Mouse (Mus musculus) E14TG2a.4 (cell line): Measurements from ENCODE around the gene Mast4.

Experiments
- H3K27me3 ChIP-seq: 2 replicates; pipeline ENCODE4 v1.6.1; 2014; ENCODE audit warnings: low read length, control low read depth; ENCODE audit not compliant: insufficient read depth
- H3K36me3 ChIP-seq: 2 replicates; pipeline ENCODE4 v1.6.1; 2014; ENCODE audit warnings: low read length, control low read depth; ENCODE audit not compliant: insufficient read depth
- H3K4me1 ChIP-seq: replicated peaks from 2 replicates; pipeline ENCODE4 v1.6.1; 2014; ENCODE audit warnings: low read depth, low read length, control low read depth
- H3K4me3 ChIP-seq: replicated peaks from 2 replicates; pipeline ENCODE4 v1.5.1; 2014; ENCODE audit warnings: mild to moderate bottlenecking, low read length
- H3K9me3 ChIP-seq: 2 replicates; pipeline ENCODE4 v1.6.1; 2014; ENCODE audit warnings: low read length, control low read depth
- CTCF ChIP-seq: conservative IDR thresholded peaks from 2 replicates; pipeline ENCODE4 v1.5.1; 2014; ENCODE audit warnings: low read length
- NANOG ChIP-seq: IDR thresholded peaks from 2 replicates; pipeline ENCODE4 v1.6.1; 2014; ENCODE audit warnings: borderline replicate concordance, low read length, mixed read lengths
- POU5F1 ChIP-seq: IDR thresholded peaks from 2 replicates; pipeline ENCODE4 v1.6.1; 2014; ENCODE audit warnings: low read length, borderline replicate concordance

The Mast4 gene

GRCm38 (mm10) chr13:103037466-103037865 is 296.8 kb downstream of the Mast4 start:
- TF ChIP-seq CTCF (no peak), POU5F1 (no peak), NANOG (no peak)
- Histone ChIP-seq H3K4me3 (no peak overlapping the region), H3K9me3 (no peaks in the 10 kb centered on the region), H3K4me1 (no peaks in the 10 kb centered on the region), H3K36me3 (no peaks in the 10 kb centered on the region), H3K27me3 (no peaks in the 10 kb centered on the region)

GRCm38 (mm10) chr13:103029377-103029776 is 304.9 kb downstream of the Mast4 start:
- H3K4me3 ChIP-seq = no peak overlapping the region
- H3K36me3 ChIP-seq = no peaks in the 10 kb centered on the region
- H3K9me3 ChIP-seq = no peaks in the 10 kb centered on the region
- H3K4me1 ChIP-seq = no peaks in the 10 kb centered on the region
- TF ChIP-seq CTCF = no peak; the same call in 1 of the 2 replicates
- no peaks in the 10 kb centered on the region for H3K27me3 ChIP-seq

- no peaks in the 10 kb centered on the region for H3K36me3 ChIP-seq
- H3K4me3 ChIP-seq = no peak overlapping the region
Measured at GRCm38 (mm10) chr13:103027456-103028078, 306.7 kb downstream of the Mast4 start.

GRCm38 (mm10) chr13:103025461-103025860 is 308.8 kb downstream of the Mast4 start:
- H3K9me3 ChIP-seq = no peaks in the 10 kb centered on the region
- no peaks in the 10 kb centered on the region for H3K36me3 ChIP-seq
- H3K4me1 ChIP-seq = no peaks in the 10 kb centered on the region
- TF ChIP-seq CTCF (no peak), NANOG (no peak), POU5F1 (no peak)
- no peak overlapping the region for H3K4me3 ChIP-seq
- H3K27me3 ChIP-seq = no peaks in the 10 kb centered on the region

More at GRCm38 (mm10) chr13:103027456-103028078, 306.7 kb downstream of the Mast4 start:
- no peaks in the 10 kb centered on the region for H3K27me3 ChIP-seq
- no peaks in the 10 kb centered on the region for H3K4me1 ChIP-seq
- H3K9me3 ChIP-seq = no peaks in the 10 kb centered on the region
- TF ChIP-seq POU5F1 = no peak
- no peak for TF ChIP-seq NANOG
- TF ChIP-seq CTCF = no peak

- Histone ChIP-seq H3K27me3 (no peaks in the 10 kb centered on the region), H3K4me3 (no peak overlapping the region), H3K9me3 (no peaks in the 10 kb centered on the region), H3K4me1 (no peaks in the 10 kb centered on the region), H3K36me3 (no peaks in the 10 kb centered on the region)
- TF ChIP-seq CTCF = no peak
- TF ChIP-seq NANOG = no peak
- no peak for TF ChIP-seq POU5F1
Measured at GRCm38 (mm10) chr13:103018481-103018880, 315.8 kb downstream of the Mast4 start.

- Histone ChIP-seq H3K9me3 (no peaks in the 10 kb centered on the region), H3K36me3 (no peaks in the 10 kb centered on the region), H3K4me3 (no peak overlapping the region), H3K4me1 (no peaks in the 10 kb centered on the region), H3K27me3 (no peaks in the 10 kb centered on the region)
- TF ChIP-seq CTCF (no peak), NANOG (no peak), POU5F1 (no peak)
Measured at GRCm38 (mm10) chr13:103017661-103018060, 316.6 kb downstream of the Mast4 start.

- Histone ChIP-seq H3K27me3 (no peaks in the 10 kb centered on the region), H3K4me1 (no peaks in the 10 kb centered on the region), H3K4me3 (no peak overlapping the region), H3K9me3 (no peaks in the 10 kb centered on the region), H3K36me3 (no peaks in the 10 kb centered on the region)
- TF ChIP-seq POU5F1 (no peak), NANOG (no peak), CTCF (no peak)
Measured at GRCm38 (mm10) chr13:103015131-103015750, 319.1 kb downstream of the Mast4 start.

GRCm38 (mm10) chr13:103014631-103015030 is 319.7 kb downstream of the Mast4 start:
- no peaks in the 10 kb centered on the region for H3K9me3 ChIP-seq
- no peaks in the 10 kb centered on the region for H3K36me3 ChIP-seq
- no peak overlapping the region for H3K4me3 ChIP-seq
- H3K4me1 ChIP-seq = no peaks in the 10 kb centered on the region
- TF ChIP-seq POU5F1 = no peak
- no peak for TF ChIP-seq NANOG
- no peak for TF ChIP-seq CTCF
- no peaks in the 10 kb centered on the region for H3K27me3 ChIP-seq

- H3K4me1 ChIP-seq = no peaks in the 10 kb centered on the region
Measured at GRCm38 (mm10) chr13:103014222-103014621, 320.1 kb downstream of the Mast4 start.

More at GRCm38 (mm10) chr13:103014222-103014621, 320.1 kb downstream of the Mast4 start:
- Histone ChIP-seq H3K4me3 (no peak overlapping the region), H3K9me3 (no peaks in the 10 kb centered on the region), H3K27me3 (no peaks in the 10 kb centered on the region), H3K36me3 (no peaks in the 10 kb centered on the region)
- no peak for TF ChIP-seq POU5F1
- TF ChIP-seq NANOG = no peak
- TF ChIP-seq CTCF = no peak
